Mouse (Mus musculus) midbrain, embryonic 11.5 days (tissue): Measurements from ENCODE around the gene Olfr1167. TPM values are rescaled to one million over a fixed set of nuclear protein-coding genes. Genes with fewer than 3 reads are reported as not detected.
"Not testable (repeated sequence)": the region's sequence is repeated elsewhere in the genome, so short reads cannot be mapped to it uniquely, and the experiment has no call there.

Source experiments
- ATAC-seq: fragments of 200-750 bp; cut with Nextera tagmentation; 2 replicates; pipeline ENCODE4 v1.8.0; 2017; ENCODE audit warnings: moderate TSS enrichment, moderate library complexity; ENCODE audit not compliant: low FRiP score
- DNase-seq: peaks from one replicate; pipeline ENCODE4 v3.0.0; 2015; ENCODE audit warnings: low spot score; ENCODE audit errors: missing footprints
- H3K27ac ChIP-seq: fragments of 300-500 bp; sonication (generic); 2 replicates; pipeline ENCODE4 v1.5.1; 2014; ENCODE audit warnings: low read depth, low read length
- H3K27me3 ChIP-seq: fragments of 300-500 bp; sonication (generic); 2 replicates; pipeline ENCODE4 v1.6.1; 2014; ENCODE audit warnings: mild to moderate bottlenecking, low read length, moderate library complexity, mixed read lengths; ENCODE audit not compliant: control insufficient read depth, insufficient read depth
- H3K36me3 ChIP-seq: fragments of 300-500 bp; sonication (generic); 2 replicates; pipeline ENCODE4 v1.6.1; 2014; ENCODE audit warnings: mild to moderate bottlenecking, low read length, moderate library complexity, mixed read lengths; ENCODE audit not compliant: control insufficient read depth, insufficient read depth
- H3K4me1 ChIP-seq: fragments of 300-500 bp; sonication (generic); 2 replicates; pipeline ENCODE4 v1.6.1; 2014; ENCODE audit warnings: low read length; ENCODE audit not compliant: control insufficient read depth, insufficient read depth
- H3K4me2 ChIP-seq: fragments of 300-500 bp; sonication (generic); 2 replicates; pipeline ENCODE4 v1.6.1; 2014; ENCODE audit warnings: mild to moderate bottlenecking, moderate library complexity
- H3K4me3 ChIP-seq: fragments of 300-500 bp; sonication (generic); 2 replicates; pipeline ENCODE4 v1.5.1; 2014; ENCODE audit warnings: low read depth, low read length
- H3K9ac ChIP-seq: fragments of 300-500 bp; sonication (generic); 2 replicates; pipeline ENCODE4 v1.6.1; 2014; ENCODE audit warnings: low read length
- H3K9me3 ChIP-seq: fragments of 300-500 bp; sonication (generic); 2 replicates; pipeline ENCODE4 v1.6.1; 2016; ENCODE audit warnings: low read length; ENCODE audit not compliant: control insufficient read depth
- WGBS: fragments of 180-500 bp; shearing (Covaris S2); extraction: QIAGEN DNeasy Blood & Tissue Kit; methylation state at CpG from one replicate; pipeline ENCODE4 v1.1.7; 2014; 5-methylcytosine and 5-hydroxymethylcytosine counted together
- polyA plus RNA-seq: library from polyadenylated mRNA; unstranded; fragments of >200 nt; fragmentation: Nextera tagmentation; extraction: Ambion mirVana; gene quantifications from 2 replicates; pipeline ENCODE4 v1.2.1, GENCODE M21; 2014

Olfr1167 gene
- polyA plus RNA-seq = not detected in 2 replicates

GRCm38 (mm10) chr2:88155093-88155492, at the start of gene Olfr1167:
Olfr1167 (minus strand) TSS chr2:88155193.
- ATAC-seq, H3K27me3 ChIP-seq, H3K9ac ChIP-seq, H3K36me3 ChIP-seq, H3K27ac ChIP-seq, DNase-seq, H3K4me1 ChIP-seq, H3K9me3 ChIP-seq, H3K4me3 ChIP-seq, H3K4me2 ChIP-seq: not testable (repeated sequence)
- WGBS = 92% methylated on average over 1 of the region's 1 CpGs

GRCm38 (mm10) chr2:88181580-88181979, 26.6 kb upstream of the Olfr1167 start, which contains the start of gene Olfr1168:
Olfr1168 (plus strand) TSS chr2:88181880.
- H3K4me3 ChIP-seq = no peak within 1 kb of the TSS
- 96% methylated on average over 2 of the region's 2 CpGs for WGBS

GRCm38 (mm10) chr2:88128172-88128571, 26.8 kb downstream of the Olfr1167 start, which contains the start of gene Olfr1166:
Olfr1166 (minus strand) TSS chr2:88128272.
- no peaks in the 10 kb centered on the region for H3K9me3 ChIP-seq

More at GRCm38 (mm10) chr2:88181580-88181979, 26.6 kb upstream of the Olfr1167 start, which contains the start of gene Olfr1168:
- H3K36me3 ChIP-seq = no peaks in the 10 kb centered on the region
- DNase-seq = no peak
- no peaks in the 10 kb centered on the region for H3K27me3 ChIP-seq
- no peak within 1 kb of the TSS for H3K9ac ChIP-seq
- no peak within 1 kb of the TSS for H3K27ac ChIP-seq
- H3K4me1 ChIP-seq = no peaks in the 10 kb centered on the region
- no peak for ATAC-seq
- no peak within 1 kb of the TSS for H3K4me2 ChIP-seq
- no peaks in the 10 kb centered on the region for H3K9me3 ChIP-seq

More at GRCm38 (mm10) chr2:88128172-88128571, 26.8 kb downstream of the Olfr1167 start, which contains the start of gene Olfr1166:
- Histone ChIP-seq H3K36me3 (no peaks in the 10 kb centered on the region), H3K4me3 (no peak within 1 kb of the TSS), H3K27ac (no peak within 1 kb of the TSS), H3K9ac (no peak within 1 kb of the TSS), H3K4me2 (no peak within 1 kb of the TSS), H3K4me1 (no peaks in the 10 kb centered on the region), H3K27me3 (no peaks in the 10 kb centered on the region)
- DNase-seq (no peak), ATAC-seq (no peak)
- WGBS = 90% methylated on average over 1 of the region's 1 CpGs

Other genes with a start within 250 kb of the Olfr1167 start
- not detected in 2 replicates for gene Olfr1155, start 210.1 kb downstream of the Olfr1167 start, polyA plus RNA-seq
- not detected in 2 replicates for gene Olfr1156, start 202.1 kb downstream of the Olfr1167 start, polyA plus RNA-seq
- not detected in 2 replicates for gene Olfr1157, start 186.9 kb downstream of the Olfr1167 start, polyA plus RNA-seq
- not detected in 2 replicates for gene Olfr74, start 180.5 kb downstream of the Olfr1167 start, polyA plus RNA-seq
- not detected in 2 replicates for gene Olfr1158, start 165.1 kb downstream of the Olfr1167 start, polyA plus RNA-seq
- not detected in 2 replicates for gene Olfr1160, start 146.9 kb downstream of the Olfr1167 start, polyA plus RNA-seq
- not detected in 2 replicates for gene Olfr1161, start 132.4 kb downstream of the Olfr1167 start, polyA plus RNA-seq
- not detected in 2 replicates for gene Olfr73, start 117.5 kb downstream of the Olfr1167 start, polyA plus RNA-seq
- not detected in 2 replicates for gene Olfr1162, start 104.1 kb downstream of the Olfr1167 start, polyA plus RNA-seq
- gene Olfr1163, start 83.4 kb downstream of the Olfr1167 start, polyA plus RNA-seq = not detected in 2 replicates
- gene Olfr1164, start 61.2 kb downstream of the Olfr1167 start, polyA plus RNA-seq = not detected in 2 replicates
- gene Olfr1166, start 26.9 kb downstream of the Olfr1167 start, polyA plus RNA-seq = not detected in 2 replicates
- not detected in 2 replicates for gene Olfr1168, start 26.7 kb upstream of the Olfr1167 start, polyA plus RNA-seq
- not detected in 2 replicates for gene Olfr1170, start 73.1 kb upstream of the Olfr1167 start, polyA plus RNA-seq
- gene Olfr1173, start 124.7 kb upstream of the Olfr1167 start, polyA plus RNA-seq = not detected in 2 replicates
- not detected in 2 replicates for gene Olfr1174-ps, start 159.9 kb upstream of the Olfr1167 start, polyA plus RNA-seq
- not detected in 2 replicates for gene Olfr1175-ps, start 172.0 kb upstream of the Olfr1167 start, polyA plus RNA-seq
- not detected in 2 replicates for gene Olfr1176, start 181.5 kb upstream of the Olfr1167 start, polyA plus RNA-seq
- gene Olfr1177-ps, start 191.3 kb upstream of the Olfr1167 start, polyA plus RNA-seq = not detected in 2 replicates
- not detected in 2 replicates for gene Olfr1178, start 231.9 kb upstream of the Olfr1167 start, polyA plus RNA-seq